Mouse (Mus musculus): Measurements from ENCODE around the gene Atp2b2.

Gene Atp2b2

GRCm38 (mm10) chr6:114011976-114012375, 30.4 kb downstream of the Atp2b2 start:
- peak in 1 of 2 experiments; percentile 4 for DNase-seq

GRCm38 (mm10) chr6:114003796-114004195, 38.6 kb downstream of the Atp2b2 start:
- no peak for DNase-seq

- DNase-seq: no peak
These were observed 41.5 kb downstream of the Atp2b2 start for GRCm38 (mm10) chr6:114000928-114001327.

- no peak for DNase-seq
These were observed 42.1 kb downstream of the Atp2b2 start for GRCm38 (mm10) chr6:114000304-114000703.

- DNase-seq: no peak
These were observed 44.0 kb downstream of the Atp2b2 start for GRCm38 (mm10) chr6:113998413-113998812.

GRCm38 (mm10) chr6:113994176-113994575, 48.2 kb downstream of the Atp2b2 start:
- DNase-seq: no peak

GRCm38 (mm10) chr6:113992101-113992500, 50.3 kb downstream of the Atp2b2 start:
- no peak for DNase-seq

- DNase-seq: peak; percentile 49 to 65
These were observed 50.9 kb downstream of the Atp2b2 start for GRCm38 (mm10) chr6:113991482-113991881.

- DNase-seq: no peak
These were observed 52.4 kb downstream of the Atp2b2 start for GRCm38 (mm10) chr6:113990044-113990443.

- DNase-seq: no peak
These were observed 53.9 kb downstream of the Atp2b2 start for GRCm38 (mm10) chr6:113988521-113988920.

GRCm38 (mm10) chr6:113986671-113987070, 55.7 kb downstream of the Atp2b2 start:
- DNase-seq: no peak

GRCm38 (mm10) chr6:113978673-113979072, 63.7 kb downstream of the Atp2b2 start:
- DNase-seq: no peak

GRCm38 (mm10) chr6:113978091-113978650, 64.2 kb downstream of the Atp2b2 start:
- DNase-seq: no peak

GRCm38 (mm10) chr6:113970900-113971299, 71.5 kb downstream of the Atp2b2 start:
- DNase-seq: no peak

- no peak for DNase-seq
These were observed 71.9 kb downstream of the Atp2b2 start for GRCm38 (mm10) chr6:113970464-113970863.

- DNase-seq: no peak
These were observed 72.7 kb downstream of the Atp2b2 start for GRCm38 (mm10) chr6:113969751-113970150.

GRCm38 (mm10) chr6:113962811-113963210, 79.6 kb downstream of the Atp2b2 start:
- DNase-seq: peak; percentile 82 to 84

- DNase-seq: no peak
These were observed 80.8 kb downstream of the Atp2b2 start for GRCm38 (mm10) chr6:113961658-113962057.

- no peak for DNase-seq
These were observed 83.1 kb downstream of the Atp2b2 start for GRCm38 (mm10) chr6:113959336-113959735.

GRCm38 (mm10) chr6:113958714-113959113, 83.7 kb downstream of the Atp2b2 start:
- DNase-seq: no peak

GRCm38 (mm10) chr6:113958003-113958402, 84.4 kb downstream of the Atp2b2 start:
- no peak for DNase-seq

- DNase-seq: no peak
These were observed 85.0 kb downstream of the Atp2b2 start for GRCm38 (mm10) chr6:113957232-113957940.

- DNase-seq: no peak
These were observed 94.9 kb downstream of the Atp2b2 start for GRCm38 (mm10) chr6:113947515-113947914.

GRCm38 (mm10) chr6:113942355-113942754, 100.1 kb downstream of the Atp2b2 start:
- DNase-seq: no peak

- no peak for DNase-seq
These were observed 101.1 kb downstream of the Atp2b2 start for GRCm38 (mm10) chr6:113941324-113941723.

All from kidney, postnatal 4 days (tissue).